Mouse (Mus musculus) G1E (cell line): ENCODE results near the gene Slc25a5.

ENCODE experiments used
- CTCF ChIP-seq: IDR thresholded peaks from 2 replicates; pipeline ENCODE4 v1.5.1; 2012; ENCODE audit warnings: low read depth, low read length, inconsistent platforms, mixed read lengths
- GATA1 ChIP-seq: IDR thresholded peaks from 2 replicates; pipeline ENCODE4 v1.6.1; 2012; ENCODE audit warnings: borderline replicate concordance, low read length, inconsistent platforms, mixed read lengths
- TAL1 ChIP-seq: conservative IDR thresholded peaks from 2 replicates; pipeline ENCODE4 v1.6.1; 2012; ENCODE audit warnings: low read depth, low read length, inconsistent platforms, mixed read lengths

DNA sequence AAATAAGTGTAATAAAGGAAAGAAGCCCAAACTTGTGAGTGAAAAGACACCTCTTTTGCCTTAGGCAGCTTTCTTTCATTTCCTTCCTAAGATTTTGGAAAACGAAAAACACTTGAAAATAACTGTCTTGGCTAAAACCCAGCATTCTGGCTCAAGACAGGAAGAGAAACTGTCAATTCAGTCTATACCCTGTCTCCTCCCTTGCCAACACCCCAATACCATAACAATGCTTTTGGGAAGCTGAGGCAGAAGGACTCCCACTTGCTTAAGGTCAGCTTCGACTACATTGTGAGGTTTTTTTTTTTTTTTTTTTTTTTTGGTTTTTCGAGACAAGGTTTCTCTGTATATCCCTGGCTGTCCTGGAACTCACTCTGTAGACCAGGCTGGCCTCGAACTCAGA lies 20.0 kb downstream of the Slc25a5 start:
- TF ChIP-seq CTCF (no peak), GATA1 (no peak), TAL1 (no peak)
